Mouse (Mus musculus): ENCODE results near the gene Zbtb7b.

DNA sequence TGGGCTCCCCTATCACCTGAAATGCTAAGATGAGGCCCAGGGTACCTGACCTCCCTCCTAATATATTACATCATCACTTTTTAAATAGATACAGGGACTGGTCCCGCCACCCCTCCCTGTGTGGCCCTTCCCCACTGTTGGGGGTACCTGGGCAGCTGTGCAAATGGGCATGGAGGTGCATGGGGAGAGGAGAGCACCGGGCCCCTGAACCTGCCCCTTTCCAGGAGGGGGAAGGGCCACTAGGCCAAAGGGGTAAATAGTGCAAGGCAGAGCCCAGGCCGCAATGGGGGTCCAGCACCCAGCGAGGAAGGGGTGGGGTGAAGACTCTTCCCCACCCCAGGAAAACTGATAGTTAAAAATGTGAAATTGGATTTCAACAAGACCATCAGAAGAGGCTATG lies 16.7 kb downstream of the Zbtb7b start:
- TF ChIP-seq CTCF (IDR thresholded peaks at IDR 0.05; ENCODE audit: borderline replicate concordance, insufficient read depth, low read length) (no peak), POLR2A (IDR thresholded peaks at IDR 0.05; ENCODE audit: low read depth, low read length) (no peak)

Measured in embryonic fibroblast, embryonic 13.5 days (primary cell).